Mouse (Mus musculus) forebrain, embryonic 11.5 days (tissue): ENCODE measurements around the gene Fam155a. TPM values are rescaled to one million over a fixed set of nuclear protein-coding genes. Genes with fewer than 3 reads are reported as not detected.

ENCODE experiments used
- ATAC-seq: fragments of 200-750 bp; cut with Nextera tagmentation; replicated peaks from 2 replicates; pipeline ENCODE4 v1.8.0; 2017; ENCODE audit warnings: moderate TSS enrichment; ENCODE audit not compliant: low FRiP score
- DNase-seq: peaks from one replicate; pipeline ENCODE4 v3.0.0-alpha.2; 2017; ENCODE audit warnings: low spot score
- H3K27ac ChIP-seq: fragments of 300-500 bp; sonication (generic); 2 replicates; pipeline ENCODE4 v1.5.1; 2014; ENCODE audit warnings: low read depth, low read length
- H3K27me3 ChIP-seq: fragments of 300-500 bp; sonication (generic); 2 replicates; pipeline ENCODE4 v1.6.1; 2014; ENCODE audit warnings: mild to moderate bottlenecking, low read length, mixed read lengths; ENCODE audit not compliant: control insufficient read depth, insufficient read depth
- H3K36me3 ChIP-seq: fragments of 300-500 bp; sonication (generic); 2 replicates; pipeline ENCODE4 v1.6.1; 2014; ENCODE audit warnings: mild to moderate bottlenecking, low read length, moderate library complexity, mixed read lengths; ENCODE audit not compliant: control insufficient read depth, insufficient read depth
- H3K4me1 ChIP-seq: fragments of 300-500 bp; sonication (generic); replicated peaks from 2 replicates; pipeline ENCODE4 v1.6.1; 2014; ENCODE audit warnings: low read length, mixed read lengths; ENCODE audit not compliant: control insufficient read depth, insufficient read depth
- H3K4me2 ChIP-seq: fragments of 300-500 bp; sonication (generic); 2 replicates; pipeline ENCODE4 v1.6.1; 2014; ENCODE audit warnings: low read depth, mild to moderate bottlenecking, low read length, moderate library complexity, mixed read lengths; ENCODE audit not compliant: severe bottlenecking
- H3K4me3 ChIP-seq: fragments of 300-500 bp; sonication (generic); 2 replicates; pipeline ENCODE4 v1.5.1; 2014; ENCODE audit warnings: low read depth, low read length
- H3K9ac ChIP-seq: fragments of 300-500 bp; sonication (generic); 2 replicates; pipeline ENCODE4 v1.6.1; 2014; ENCODE audit warnings: low read length
- H3K9me3 ChIP-seq: fragments of 300-500 bp; sonication (generic); 2 replicates; pipeline ENCODE4 v1.6.1; 2016; ENCODE audit warnings: low read length, mixed read lengths; ENCODE audit not compliant: control insufficient read depth
- WGBS: fragments of 180-500 bp; shearing (Covaris S2); extraction: QIAGEN DNeasy Blood & Tissue Kit; methylation state at CpG from one replicate; pipeline ENCODE4 v1.1.7; 2014; 5-methylcytosine and 5-hydroxymethylcytosine counted together
- polyA plus RNA-seq: library from polyadenylated mRNA; unstranded; fragments of >200 nt; fragmentation: Nextera tagmentation; extraction: Ambion mirVana; gene quantifications from 2 replicates; pipeline ENCODE4 v1.2.1, GENCODE M21; 2014

Fam155a gene
- polyA plus RNA-seq, 1 experiment from 2014 or later = 3.4 TPM

- ATAC-seq = no peak
- Histone ChIP-seq H3K4me3 (no peak overlapping the region), H3K4me1 (no peaks in the 10 kb centered on the region), H3K9ac (no peak overlapping the region), H3K9me3 (no peaks in the 10 kb centered on the region), H3K4me2 (no peak overlapping the region), H3K36me3 (no peaks in the 10 kb centered on the region), H3K27me3 (no peaks in the 10 kb centered on the region), H3K27ac (no peak overlapping the region)
- 47% methylated on average over 1 of the region's 1 CpGs for WGBS
- no peak for DNase-seq
Observed at GRCm38 (mm10) chr8:9494225-9494598, 276.7 kb downstream of the Fam155a start.

DNA sequence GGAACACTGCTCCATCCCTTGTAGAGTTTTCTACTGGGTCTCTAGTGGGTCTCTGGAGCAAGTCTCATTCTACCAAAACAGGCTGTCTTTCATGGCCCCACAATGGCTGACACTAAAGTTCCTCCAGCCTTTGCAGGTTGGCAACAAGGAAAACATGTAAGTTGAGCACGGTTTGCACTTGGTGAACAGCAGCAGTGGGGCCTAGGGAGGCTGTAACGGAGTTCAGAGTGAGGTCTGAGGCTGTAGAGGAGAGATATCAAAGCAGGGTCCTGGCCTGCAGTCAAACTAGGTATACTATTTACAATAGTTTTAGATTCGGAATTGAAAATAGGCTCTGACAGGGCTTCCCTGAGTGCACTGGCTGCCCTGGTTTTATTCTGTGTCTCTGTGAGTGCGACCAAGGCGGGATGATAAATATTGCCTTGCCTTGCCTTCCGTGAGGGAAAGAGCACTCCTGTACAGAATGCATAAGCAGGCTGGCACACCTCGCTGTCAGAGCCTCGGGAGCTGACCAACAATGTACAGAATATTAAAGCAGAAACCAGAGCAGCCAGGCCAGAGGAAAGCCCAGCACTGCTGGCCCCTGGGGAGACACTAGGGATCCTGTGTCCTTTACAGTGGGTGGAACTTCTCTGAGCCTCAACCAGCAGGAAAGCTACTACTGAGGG lies 277.3 kb downstream of the Fam155a start:
- Histone ChIP-seq H3K36me3 (no peaks in the 10 kb centered on the region), H3K4me2 (no peak overlapping the region), H3K27ac (no peak overlapping the region), H3K27me3 (no peaks in the 10 kb centered on the region), H3K4me3 (no peak overlapping the region), H3K9me3 (no peaks in the 10 kb centered on the region), H3K4me1 (no peaks in the 10 kb centered on the region), H3K9ac (no peak overlapping the region)
- ATAC-seq (no peak), DNase-seq (no peak)
- WGBS = 68% methylated on average over 8 of the region's 8 CpGs

GRCm38 (mm10) chr8:9482565-9482964 lies 288.4 kb downstream of the Fam155a start:
- Histone ChIP-seq H3K4me2 (no peak overlapping the region), H3K9ac (no peak overlapping the region), H3K9me3 (no peaks in the 10 kb centered on the region), H3K27ac (no peak overlapping the region), H3K36me3 (no peaks in the 10 kb centered on the region), H3K4me3 (no peak overlapping the region), H3K4me1 (no peaks in the 10 kb centered on the region), H3K27me3 (no peaks in the 10 kb centered on the region)
- DNase-seq = no peak
- ATAC-seq = no peak
- 64% methylated on average over 5 of the region's 5 CpGs for WGBS

GRCm38 (mm10) chr8:9471290-9471689 lies 299.7 kb downstream of the Fam155a start:
- DNase-seq = no peak
- no peaks in the 10 kb centered on the region for H3K27me3 ChIP-seq
- no peak overlapping the region for H3K9ac ChIP-seq
- H3K36me3 ChIP-seq = no peaks in the 10 kb centered on the region
- ATAC-seq = no peak
- WGBS = 80% methylated on average over 5 of the region's 5 CpGs
- H3K27ac ChIP-seq = no peak overlapping the region
- H3K4me1 ChIP-seq = no peaks in the 10 kb centered on the region
- H3K4me3 ChIP-seq = no peak overlapping the region
- H3K9me3 ChIP-seq = no peaks in the 10 kb centered on the region
- H3K4me2 ChIP-seq = no peak overlapping the region

- Histone ChIP-seq H3K27ac (no peak overlapping the region), H3K36me3 (no peaks in the 10 kb centered on the region), H3K9me3 (no peaks in the 10 kb centered on the region), H3K9ac (no peak overlapping the region), H3K4me3 (no peak overlapping the region), H3K27me3 (no peaks in the 10 kb centered on the region), H3K4me2 (no peak overlapping the region), H3K4me1 (no peaks in the 10 kb centered on the region)
- ATAC-seq (no peak), DNase-seq (no peak)
- 79% methylated on average over 3 of the region's 3 CpGs for WGBS
Observed at GRCm38 (mm10) chr8:9470114-9470513, 300.8 kb downstream of the Fam155a start.

DNA sequence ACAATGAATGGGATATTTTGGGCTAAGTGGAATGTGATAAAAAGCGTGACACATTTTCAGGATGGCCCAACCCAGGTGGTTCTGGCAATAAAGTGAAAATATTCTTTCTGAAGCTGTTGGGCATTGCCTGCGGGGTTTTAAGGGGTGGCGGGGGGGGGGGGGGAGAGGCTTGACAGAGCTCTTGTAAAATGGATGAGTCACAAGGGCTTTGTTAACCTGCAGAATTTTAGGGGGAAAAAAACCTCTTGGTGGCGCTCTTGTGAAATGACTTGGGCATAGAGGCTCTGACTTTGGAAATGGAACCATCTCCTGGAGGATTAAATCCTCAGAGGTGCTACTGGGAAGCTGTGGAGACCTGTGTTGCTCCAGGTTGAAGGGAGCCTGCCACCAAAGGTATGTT lies 309.9 kb downstream of the Fam155a start:
- Histone ChIP-seq H3K36me3 (no peaks in the 10 kb centered on the region), H3K4me2 (no peak overlapping the region), H3K9me3 (no peaks in the 10 kb centered on the region), H3K27ac (no peak overlapping the region), H3K4me1 (no peaks in the 10 kb centered on the region), H3K27me3 (no peaks in the 10 kb centered on the region), H3K9ac (no peak overlapping the region), H3K4me3 (no peak overlapping the region)
- WGBS = 73% methylated on average over 4 of the region's 4 CpGs
- ATAC-seq (no peak), DNase-seq (no peak)

GRCm38 (mm10) chr8:9460707-9461106 lies 310.3 kb downstream of the Fam155a start:
- 94% methylated on average over 2 of the region's 2 CpGs for WGBS
- no peak for DNase-seq
- Histone ChIP-seq H3K4me2 (no peak overlapping the region), H3K4me1 (no peaks in the 10 kb centered on the region), H3K9ac (no peak overlapping the region), H3K4me3 (no peak overlapping the region), H3K9me3 (no peaks in the 10 kb centered on the region), H3K36me3 (no peaks in the 10 kb centered on the region), H3K27me3 (no peaks in the 10 kb centered on the region), H3K27ac (no peak overlapping the region)
- ATAC-seq = no peak

- H3K9me3 ChIP-seq = no peaks in the 10 kb centered on the region
- ATAC-seq = no peak
- no peak for DNase-seq
- H3K27me3 ChIP-seq = no peaks in the 10 kb centered on the region
- H3K4me2 ChIP-seq = no peak overlapping the region
- H3K36me3 ChIP-seq = no peaks in the 10 kb centered on the region
- H3K4me3 ChIP-seq = no peak overlapping the region
- H3K27ac ChIP-seq = no peak overlapping the region
- no peaks in the 10 kb centered on the region for H3K4me1 ChIP-seq
- WGBS = 89% methylated on average over 11 of the region's 11 CpGs
- H3K9ac ChIP-seq = no peak overlapping the region
Observed at GRCm38 (mm10) chr8:9458614-9459013, 312.3 kb downstream of the Fam155a start.

GRCm38 (mm10) chr8:9455138-9455537 lies 315.8 kb downstream of the Fam155a start:
- Histone ChIP-seq H3K36me3 (no peaks in the 10 kb centered on the region), H3K9me3 (no peaks in the 10 kb centered on the region), H3K27me3 (no peaks in the 10 kb centered on the region), H3K4me1 (no peaks in the 10 kb centered on the region), H3K9ac (no peak overlapping the region), H3K4me3 (no peak overlapping the region), H3K27ac (no peak overlapping the region), H3K4me2 (no peak overlapping the region)
- DNase-seq = no peak
- 82% methylated on average over 4 of the region's 4 CpGs for WGBS
- no peak for ATAC-seq
